18 mouse cellular contexts compared by ENCODE assay signal in genomic region chr3:28509337-28509935, GRCm38 (mm10).
A peak's percentile ranks its signal among the peaks of the same experiment; 100 is the strongest.
DNase-seq lines count a peak whose midpoint lies in the region; ATAC-seq and TF ChIP-seq lines count a peak whose summit lies in the region.
"Had no signal": no experiment of that assay in that cellular context is flagged by ENCODE, and none has a peak within 500 bp of the region (broad histone marks: within the 10 kb centered on the region; RNA-seq: fewer than 3 reads in every experiment).

No protein-coding gene starts in this region.

- H3K9ac ChIP-seq in forebrain, postnatal 0 days: no peak overlapping the region
- no peak overlapping the region for H3K9ac ChIP-seq in forebrain, embryonic 16.5 days (replicated peaks; ENCODE audit: low read depth, low read length)
- H3K9ac ChIP-seq in midbrain, embryonic 13.5 days (replicated peaks): no peak overlapping the region
- H3K9ac ChIP-seq: heart, embryonic 15.5 days; liver, embryonic 12.5 days; lung, embryonic 15.5 days; neural tube, embryonic 12.5 days had no signal

- intact Hi-C loops in gastrocnemius, postnatal 14 days (cut with DNase I; ENCODE audit: low total_unique reads): no loop called here

- no peak overlapping the region for H3K4me3 ChIP-seq in forebrain, postnatal 0 days (ENCODE audit: low read depth, low read length)
- H3K4me3 ChIP-seq in forebrain, embryonic 16.5 days (replicated peaks; ENCODE audit: low read length): no peak overlapping the region
- no peak overlapping the region for H3K4me3 ChIP-seq in midbrain, embryonic 10.5 days
- no peak overlapping the region for H3K4me3 ChIP-seq in midbrain, embryonic 13.5 days (replicated peaks)
- H3K4me3 ChIP-seq: heart, adult 2 months; heart, embryonic 15.5 days; liver, embryonic 12.5 days; lung, embryonic 15.5 days; neural tube, embryonic 12.5 days had no signal

- no peak for TF ChIP-seq CTCF in forebrain, postnatal 0 days (IDR thresholded peaks at IDR 0.05; ENCODE audit: low read depth)

- ATAC-seq in forebrain, postnatal 0 days: peak; percentile 72
- ATAC-seq in forebrain, embryonic 16.5 days: no peak
- no peak for ATAC-seq in midbrain, embryonic 13.5 days
- ATAC-seq: forebrain, embryonic 14.5 days; liver, embryonic 12.5 days had no signal

- H3K9me3 ChIP-seq in forebrain, postnatal 0 days (ENCODE audit: low read length): no peaks in the 10 kb centered on the region
- H3K9me3 ChIP-seq in forebrain, embryonic 16.5 days (ENCODE audit: control insufficient read depth, low read length): no peaks in the 10 kb centered on the region
- H3K9me3 ChIP-seq in midbrain, embryonic 10.5 days (replicated peaks): no peaks in the 10 kb centered on the region
- no peaks in the 10 kb centered on the region for H3K9me3 ChIP-seq in midbrain, embryonic 13.5 days
- H3K9me3 ChIP-seq: heart, embryonic 15.5 days; liver, embryonic 12.5 days; lung, embryonic 15.5 days; neural tube, embryonic 12.5 days had no signal

- 0 out of 2 replicates have a peak, but pooled peaks cover 7% of the 10 kb centered on the region for H3K4me1 ChIP-seq in forebrain, postnatal 0 days (ENCODE audit: insufficient read depth)
- peaks cover 5% of the 10 kb centered on the region for H3K4me1 ChIP-seq in forebrain, embryonic 16.5 days (replicated peaks; ENCODE audit: control insufficient read depth, insufficient read depth, low read length)
- peaks cover 10% of the 10 kb centered on the region; the same call in 1 of the 2 replicates for H3K4me1 ChIP-seq in midbrain, embryonic 10.5 days
- H3K4me1 ChIP-seq in midbrain, embryonic 13.5 days (replicated peaks): peaks cover 9% of the 10 kb centered on the region; the same call in 1 of the 2 replicates
- H3K4me1 ChIP-seq: liver, embryonic 12.5 days; lung, embryonic 15.5 days; neural tube, embryonic 12.5 days had no signal

- no peaks in the 10 kb centered on the region for H3K27me3 ChIP-seq in forebrain, postnatal 0 days (ENCODE audit: insufficient read depth, low read length)
- no peaks in the 10 kb centered on the region for H3K27me3 ChIP-seq in forebrain, embryonic 16.5 days (replicated peaks; ENCODE audit: control insufficient read depth, insufficient read depth, low read length)
- no peaks in the 10 kb centered on the region for H3K27me3 ChIP-seq in midbrain, embryonic 10.5 days (ENCODE audit: low read depth, poor library complexity, severe bottlenecking)
- H3K27me3 ChIP-seq in midbrain, embryonic 13.5 days: no peaks in the 10 kb centered on the region
- H3K27me3 ChIP-seq: CH12.LX; heart, embryonic 15.5 days; liver, embryonic 12.5 days; lung, embryonic 15.5 days; neural tube, embryonic 12.5 days had no signal

- no peak overlapping the region for H3K4me2 ChIP-seq in forebrain, postnatal 0 days (ENCODE audit: low read depth)
- H3K4me2 ChIP-seq in forebrain, embryonic 16.5 days (ENCODE audit: low read length): no peak overlapping the region
- H3K4me2 ChIP-seq in midbrain, embryonic 13.5 days (replicated peaks): no peak overlapping the region
- H3K4me2 ChIP-seq: heart, embryonic 15.5 days; liver, embryonic 12.5 days; lung, embryonic 15.5 days; neural tube, embryonic 12.5 days had no signal

- no peak overlapping the region for H3K27ac ChIP-seq in forebrain, postnatal 0 days (ENCODE audit: low read depth, low read length)
- H3K27ac ChIP-seq in forebrain, embryonic 16.5 days (ENCODE audit: low read length): no peak overlapping the region
- 0 out of 2 replicates have a peak overlapping the region, but pooled peaks have one; percentile 28 for H3K27ac ChIP-seq in midbrain, embryonic 10.5 days (replicated peaks)
- no peak overlapping the region for H3K27ac ChIP-seq in midbrain, embryonic 13.5 days
- H3K27ac ChIP-seq: heart, adult 2 months; heart, embryonic 15.5 days; kidney, postnatal 0 days; liver, embryonic 12.5 days; lung, embryonic 15.5 days; neural tube, embryonic 12.5 days had no signal

- H3K36me3 ChIP-seq in forebrain, postnatal 0 days (ENCODE audit: insufficient read depth): peaks cover 6% of the 10 kb centered on the region; the same call in 1 of the 2 replicates
- no peaks in the 10 kb centered on the region for H3K36me3 ChIP-seq in forebrain, embryonic 16.5 days (ENCODE audit: control insufficient read depth, insufficient read depth)
- H3K36me3 ChIP-seq in midbrain, embryonic 10.5 days: no peaks in the 10 kb centered on the region
- peaks cover 13% of the 10 kb centered on the region; the same call in 1 of the 2 replicates for H3K36me3 ChIP-seq in midbrain, embryonic 13.5 days
- H3K36me3 ChIP-seq: heart, embryonic 15.5 days; liver, embryonic 12.5 days; lung, embryonic 15.5 days; neural tube, embryonic 12.5 days had no signal

- DNase-seq in forebrain, postnatal 0 days: peak; percentile 53
- no peak for DNase-seq in midbrain, embryonic 10.5 days (ENCODE audit: low spot score)
- peak; percentile 71 for DNase-seq in layer of hippocampus, adult 9-11 months
- peak; percentile 71 for DNase-seq in telencephalon, adult 2 months (ENCODE audit: low read depth, low spot score)
- no peak for DNase-seq in lung, postnatal 36 days
- no peak for DNase-seq in gastrocnemius, postnatal 14 days
- DNase-seq: cerebellum, adult 11 months; heart, adult 2 months; kidney, adult 11 months had no signal

- WGBS in forebrain, postnatal 0 days: 42% methylated on average over 6 of the region's 6 CpGs
- WGBS in forebrain, embryonic 16.5 days: 51% methylated on average over 6 of the region's 6 CpGs
- WGBS in midbrain, embryonic 10.5 days: 76% methylated on average over 6 of the region's 6 CpGs
- 53% methylated on average over 6 of the region's 6 CpGs for WGBS in midbrain, embryonic 13.5 days

Comparison
In these comparisons a context has a peak if more than half of its experiments do, and no peak if none do; other contexts are left out.
1. DNase-seq: peak in forebrain, postnatal 0 days (single experiment), layer of hippocampus, adult 9-11 months (single experiment) and telencephalon, adult 2 months (single experiment); none in midbrain, embryonic 10.5 days (single experiment), lung, postnatal 36 days (single experiment) and gastrocnemius, postnatal 14 days (single experiment).